Mouse (Mus musculus) R1 (cell line): ENCODE results near the gene Csf3r.
A peak's percentile ranks its signal among the peaks of the same experiment; 100 is the strongest.
"Not testable (repeated sequence)": the region's sequence is repeated elsewhere in the genome, so short reads cannot be mapped to it uniquely, and the experiment has no call there.

Experiments
- DNase-seq: peaks from one replicate; pipeline ENCODE4 v3.0.0-alpha.2; 2018; ENCODE audit warnings: low read depth, low spot score

Csf3r gene

DNA sequence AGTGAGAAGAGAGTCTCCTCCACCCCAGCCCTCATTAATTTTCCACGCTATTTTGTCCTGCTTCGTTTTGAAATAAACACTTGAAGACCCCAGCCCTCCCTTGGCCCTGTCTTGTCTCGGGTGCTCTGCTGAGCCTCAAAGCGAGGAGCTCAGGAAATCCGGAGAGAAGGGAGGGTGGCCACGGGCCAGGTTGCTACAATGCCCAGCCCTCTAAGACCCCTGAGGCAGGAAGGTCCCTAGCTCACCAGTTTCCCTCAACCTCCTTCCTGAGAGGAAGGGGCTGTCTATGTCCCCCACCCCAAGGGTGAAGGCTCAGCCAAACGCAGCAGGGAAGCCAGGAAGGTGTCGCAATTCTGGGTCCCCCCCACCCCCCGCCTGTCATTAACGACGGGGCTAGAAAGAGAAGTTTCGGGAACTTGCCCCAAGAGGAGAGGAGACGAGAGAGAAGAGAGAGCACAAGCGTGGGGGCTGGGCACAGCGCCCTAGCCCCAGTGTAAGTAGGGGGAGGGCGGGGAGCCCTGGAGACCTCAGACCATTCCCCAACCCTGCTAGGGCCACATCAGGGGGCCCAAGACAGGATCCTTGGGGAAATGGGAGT lies at the start of gene Csf3r:
TSS of gene Csf3r (plus strand) at position 248 of the 598 bp plus-strand sequence.
- no peak for DNase-seq

GRCm38 (mm10) chr4:125977768-125978167 lies 46.6 kb upstream of the Csf3r start:
- peak; percentile 80 for DNase-seq

- DNase-seq: peak; percentile 28
Measured at GRCm38 (mm10) chr4:125983279-125983678, 41.1 kb upstream of the Csf3r start.

DNA sequence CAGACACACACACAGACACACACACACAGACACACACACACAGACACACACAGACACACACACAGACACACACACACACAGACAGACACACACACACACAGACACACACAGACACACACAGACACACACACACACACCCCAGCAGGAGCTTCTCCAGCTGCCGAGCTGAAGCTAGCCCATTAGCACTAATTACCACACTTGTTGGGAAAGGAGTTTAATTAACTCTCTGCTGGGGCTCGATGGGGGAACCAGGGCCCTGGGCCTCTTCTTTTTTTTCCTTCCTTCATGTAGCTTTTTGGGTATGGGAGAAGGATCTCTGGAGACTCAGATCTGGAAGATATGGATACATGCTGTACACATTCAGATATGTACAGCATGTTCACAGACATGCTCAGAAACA lies 38.6 kb upstream of the Csf3r start:
- DNase-seq: not testable (repeated sequence)

DNA sequence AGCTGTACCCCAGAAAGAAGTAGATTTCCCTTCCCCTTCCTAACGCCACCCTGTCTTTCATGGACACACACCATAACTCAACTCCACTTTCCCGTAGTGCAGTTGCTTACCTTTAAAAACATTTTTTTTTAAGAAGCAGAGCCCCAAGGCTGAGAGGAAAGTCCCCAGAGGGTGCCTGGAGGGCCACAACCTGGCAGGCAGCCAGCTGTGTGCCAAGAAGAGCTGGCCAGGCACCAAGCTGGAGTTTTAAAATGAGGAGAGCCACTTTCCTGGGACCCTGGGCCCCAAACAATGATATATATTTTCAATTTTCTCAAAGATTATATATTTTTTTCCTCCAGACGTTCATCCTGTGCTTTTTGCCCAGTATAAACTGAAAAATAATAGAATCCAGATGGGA lies 37.3 kb upstream of the Csf3r start:
- DNase-seq: no peak

GRCm38 (mm10) chr4:125989061-125989460 lies 35.3 kb upstream of the Csf3r start:
- no peak for DNase-seq

DNA sequence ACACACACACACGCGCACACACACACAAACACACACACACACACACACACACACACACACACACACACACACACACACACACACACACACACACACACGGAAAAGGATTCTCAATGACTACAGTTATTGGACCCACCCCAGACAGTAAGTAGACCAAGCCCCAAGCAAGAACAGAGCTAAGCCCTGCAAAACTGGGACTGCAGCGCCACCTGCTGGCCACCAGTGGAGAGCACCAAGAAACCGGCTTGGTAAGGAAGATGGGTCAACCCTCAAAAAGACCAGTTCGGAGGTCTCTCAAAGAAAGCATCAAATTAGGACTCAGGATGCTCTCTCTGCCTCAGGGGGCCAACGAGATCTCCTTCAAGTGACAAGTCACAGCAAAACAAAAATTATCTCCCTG lies 34.2 kb upstream of the Csf3r start:
- peak; percentile 86 for DNase-seq

- DNase-seq: peak; percentile 88
Measured at GRCm38 (mm10) chr4:125992206-125992605, 32.1 kb upstream of the Csf3r start.

- no peak for DNase-seq
Measured at GRCm38 (mm10) chr4:125992906-125993305, 31.4 kb upstream of the Csf3r start.

DNA sequence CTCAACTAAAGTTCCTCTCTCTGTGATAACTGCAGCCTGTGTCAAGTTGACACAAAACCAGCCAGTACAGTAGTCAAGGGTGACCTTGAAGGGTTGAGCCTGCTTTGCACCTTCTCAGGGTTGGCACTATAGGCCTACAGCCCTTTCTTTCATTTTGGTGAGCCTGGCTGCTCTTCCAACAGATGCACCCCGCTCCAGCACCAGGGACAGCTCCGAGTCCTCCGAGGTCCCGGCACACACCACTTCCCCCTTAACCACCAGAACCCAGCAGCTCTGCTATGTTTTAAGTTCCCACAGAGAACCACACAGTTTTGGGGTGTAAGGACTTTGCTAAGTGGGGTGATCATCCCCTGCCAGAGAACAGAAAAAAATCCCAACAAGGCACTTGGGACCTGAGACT lies 27.8 kb upstream of the Csf3r start:
- DNase-seq: peak; percentile 56

DNA sequence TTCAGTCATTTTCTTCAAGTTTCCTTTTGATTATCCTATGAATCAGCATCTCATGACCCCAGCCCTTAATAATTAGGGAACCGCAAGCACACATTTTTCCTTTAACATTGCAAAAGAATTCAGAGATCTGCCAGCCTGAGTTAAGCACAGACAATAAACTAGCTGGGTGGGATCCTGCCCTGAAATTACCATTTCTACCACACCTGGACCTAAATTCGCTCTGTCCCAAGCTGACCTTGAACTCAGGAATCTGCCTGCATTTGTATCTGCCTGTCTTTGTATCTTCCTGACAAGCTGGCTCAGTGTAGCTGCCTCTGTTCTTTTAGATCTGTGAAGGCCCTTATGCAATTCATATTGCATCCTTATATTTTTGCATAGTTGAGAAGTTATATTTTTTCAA lies 26.5 kb upstream of the Csf3r start:
- DNase-seq: peak; percentile 65

- DNase-seq: peak; percentile 61
Measured at GRCm38 (mm10) chr4:126001311-126002199, 22.8 kb upstream of the Csf3r start.

GRCm38 (mm10) chr4:126017676-126018332 lies 6.5 kb upstream of the Csf3r start:
- DNase-seq: no peak

DNA sequence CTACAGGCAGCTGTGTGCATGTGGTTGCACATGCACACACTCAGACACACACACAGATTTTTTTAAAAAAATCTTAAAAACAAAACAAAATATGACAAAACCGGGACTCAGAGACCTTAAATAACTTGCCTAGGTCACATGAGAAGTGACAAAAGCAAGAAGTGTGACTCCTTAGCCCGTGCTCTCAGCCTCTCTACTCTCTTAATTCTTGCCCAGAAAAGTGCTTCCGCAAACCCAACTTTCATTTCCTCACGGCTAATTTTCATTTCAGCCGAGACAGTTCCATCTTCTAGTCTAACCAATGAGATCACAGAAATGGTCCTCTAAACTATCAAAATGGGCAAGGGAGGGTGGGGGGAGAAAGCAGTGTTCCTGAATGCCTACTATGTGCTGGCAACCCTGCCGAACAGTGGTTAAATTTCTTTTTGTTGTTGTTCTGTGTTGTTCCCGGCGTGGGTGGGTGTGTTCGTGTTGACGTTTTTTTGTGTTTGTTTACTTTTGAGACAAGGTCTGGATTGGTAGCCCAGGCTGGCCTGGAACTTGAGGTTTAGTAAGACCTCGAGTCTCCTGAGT lies 5.3 kb upstream of the Csf3r start:
- no peak for DNase-seq

DNA sequence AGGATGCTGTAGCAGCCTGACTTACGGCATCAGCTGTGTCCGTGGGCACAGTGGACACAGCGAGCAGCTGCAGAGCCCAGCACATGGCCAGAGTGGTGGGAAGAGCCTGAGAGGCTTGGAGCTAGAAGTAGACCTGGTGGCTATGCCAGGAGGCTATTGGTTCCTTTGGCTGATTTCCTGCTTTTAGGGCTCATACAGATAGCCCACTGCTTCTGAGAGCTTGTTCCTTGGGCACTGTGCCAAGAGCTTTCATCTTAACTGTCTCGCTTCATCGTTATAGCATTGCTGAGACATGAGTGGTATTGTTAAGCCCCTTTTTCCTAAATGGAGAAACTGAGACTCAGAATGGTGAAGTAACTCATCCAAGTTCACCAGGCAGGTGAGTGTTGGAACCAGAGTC lies 1.5 kb downstream of the Csf3r start:
- DNase-seq: no peak

GRCm38 (mm10) chr4:126027980-126028379 lies 3.6 kb downstream of the Csf3r start:
- DNase-seq: no peak

DNA sequence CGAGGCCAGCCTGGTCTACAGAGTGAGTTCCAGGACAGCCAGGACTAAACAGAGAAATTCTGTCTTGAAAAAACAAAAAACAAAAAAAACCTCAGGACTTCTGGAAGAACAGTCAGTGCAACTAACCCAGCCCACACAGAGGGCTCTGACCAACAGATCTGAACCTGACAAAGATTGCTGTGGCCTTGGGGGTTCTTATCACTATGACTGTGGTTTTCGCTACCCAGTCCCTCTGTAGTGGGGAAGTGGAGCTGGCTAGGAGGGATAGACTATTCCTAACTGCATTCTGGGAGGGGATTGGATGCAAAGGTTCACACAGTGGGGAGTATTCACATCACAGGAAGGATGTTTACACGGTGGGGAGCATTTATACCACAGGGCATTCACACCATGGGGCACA lies 4.7 kb downstream of the Csf3r start:
- DNase-seq: no peak

DNA sequence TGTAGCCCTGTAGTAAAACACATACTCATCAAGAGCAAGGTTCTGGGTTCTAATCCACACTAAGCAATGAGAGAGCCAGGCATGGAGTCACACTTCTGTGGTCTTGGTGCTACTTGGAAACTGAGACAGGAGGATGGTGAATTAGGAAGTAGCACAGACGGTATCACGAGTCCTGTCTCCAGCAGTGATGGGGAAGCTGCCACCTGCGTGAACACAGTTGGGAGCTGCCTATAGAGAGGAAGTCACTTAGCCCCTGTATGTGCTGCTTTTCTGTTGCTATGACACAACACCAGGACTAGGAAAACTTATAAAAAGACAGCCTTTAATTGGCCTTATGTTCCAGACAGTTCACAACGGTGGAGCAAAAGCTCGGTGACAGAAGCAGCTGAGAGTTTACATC lies 6.4 kb downstream of the Csf3r start:
- DNase-seq: no peak

- no peak for DNase-seq
Measured at GRCm38 (mm10) chr4:126035413-126035812, 11.1 kb downstream of the Csf3r start.

GRCm38 (mm10) chr4:126046851-126047585 lies 22.7 kb downstream of the Csf3r start, which contains the start of gene Mrps15:
Gene Mrps15, plus strand, starts transcription at chr4:126046925.
- DNase-seq: peak; percentile 98

DNA sequence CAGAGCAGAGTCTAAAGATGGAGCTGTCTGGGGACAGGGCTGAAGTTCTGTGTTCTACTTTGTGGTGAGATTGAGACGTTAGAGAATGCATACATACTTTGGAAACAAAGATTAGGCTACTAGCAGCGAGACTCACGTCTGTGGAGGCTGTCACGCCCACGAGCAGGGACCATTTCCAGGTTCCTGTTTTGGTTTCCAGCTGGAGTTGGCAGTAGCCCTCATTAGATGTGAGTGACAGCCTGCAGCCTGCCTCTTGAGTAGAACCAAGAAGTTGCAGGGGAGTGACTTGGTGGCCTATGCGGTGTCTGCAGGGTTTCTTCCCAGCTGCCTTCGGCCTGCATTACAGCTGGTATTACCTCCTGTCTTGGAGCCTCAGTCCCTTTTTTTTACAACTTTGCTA lies 27.3 kb downstream of the Csf3r start:
- DNase-seq: no peak
